Mouse (Mus musculus) liver, embryonic 14.5 days (tissue): ENCODE measurements around the gene Acacb.

Experiments
- CTCF ChIP-seq: IDR thresholded peaks from 2 replicates; pipeline ENCODE4 v1.5.1; 2016; ENCODE audit warnings: antibody characterized with exemption, low read depth, control low read depth
- EP300 ChIP-seq: IDR thresholded peaks from 2 replicates; pipeline ENCODE4 v1.6.1; 2016; ENCODE audit warnings: antibody characterized with exemption, low read depth

- TF ChIP-seq CTCF (no peak), EP300 (no peak)
These were observed 31.3 kb upstream of the Acacb start for GRCm38 (mm10) chr5:114115030-114115429.
